Comparison of ENCODE assay signal across 11 mouse cellular contexts in genomic region chr8:111820018-111820417, GRCm38 (mm10). TPM values are rescaled to one million over a fixed set of nuclear protein-coding genes. Genes with fewer than 3 reads are reported as not detected.
DNase-seq lines count a peak whose midpoint lies in the region; ATAC-seq lines count a peak whose summit lies in the region.
"Had no signal": no experiment of that assay in that cellular context is flagged by ENCODE, and none has a peak within 500 bp of the region (broad histone marks: within the 10 kb centered on the region; RNA-seq: fewer than 3 reads in every experiment).

No protein-coding gene starts in this region.

- no peak overlapping the region for H3K9ac ChIP-seq in heart, embryonic 14.5 days (ENCODE audit: low read length)
- H3K9ac ChIP-seq in kidney, embryonic 14.5 days (ENCODE audit: low read depth, low read length): no peak overlapping the region
- H3K9ac ChIP-seq in stomach, embryonic 16.5 days (ENCODE audit: low read length): no peak overlapping the region
- no peak overlapping the region for H3K9ac ChIP-seq in forebrain, embryonic 13.5 days
- H3K9ac ChIP-seq: liver, embryonic 15.5 days had no signal

- no peak for ATAC-seq in heart, embryonic 14.5 days (ENCODE audit: insufficient number of reproducible peaks, insufficient read depth, low FRiP score, low read depth)
- no peak for ATAC-seq in kidney, embryonic 14.5 days (ENCODE audit: low FRiP score, low TSS enrichment)
- ATAC-seq in stomach, embryonic 16.5 days (ENCODE audit: insufficient read depth, low FRiP score): no peak
- ATAC-seq in forebrain, embryonic 13.5 days: no peak
- ATAC-seq: Patski had no signal

- no peaks in the 10 kb centered on the region for H3K9me3 ChIP-seq in heart, embryonic 14.5 days (ENCODE audit: control insufficient read depth, low read length)
- H3K9me3 ChIP-seq in heart, embryonic 10.5 days: no peaks in the 10 kb centered on the region
- no peaks in the 10 kb centered on the region for H3K9me3 ChIP-seq in kidney, embryonic 14.5 days (ENCODE audit: control insufficient read depth, low read length)
- no peaks in the 10 kb centered on the region for H3K9me3 ChIP-seq in stomach, embryonic 16.5 days (replicated peaks; ENCODE audit: control insufficient read depth, low read length)
- H3K9me3 ChIP-seq in forebrain, embryonic 13.5 days (replicated peaks): no peaks in the 10 kb centered on the region
- H3K9me3 ChIP-seq: liver, embryonic 15.5 days had no signal

- H3K27me3 ChIP-seq in heart, embryonic 14.5 days (ENCODE audit: control insufficient read depth, insufficient read depth, low read length): no peaks in the 10 kb centered on the region
- no peaks in the 10 kb centered on the region for H3K27me3 ChIP-seq in heart, embryonic 10.5 days (ENCODE audit: insufficient read depth, poor library complexity, severe bottlenecking)
- H3K27me3 ChIP-seq in kidney, embryonic 14.5 days (ENCODE audit: control insufficient read depth, insufficient read depth, low read length): no peaks in the 10 kb centered on the region
- no peaks in the 10 kb centered on the region for H3K27me3 ChIP-seq in stomach, embryonic 16.5 days (ENCODE audit: control insufficient read depth, insufficient read depth, low read length)
- no peaks in the 10 kb centered on the region for H3K27me3 ChIP-seq in forebrain, embryonic 13.5 days
- H3K27me3 ChIP-seq: liver, embryonic 15.5 days; Patski had no signal

- peaks cover 0 to 20% of the 10 kb centered on the region in 2 experiments; a peak in 2 of 4 replicates for H3K4me1 ChIP-seq in heart, embryonic 14.5 days (ENCODE audit: control insufficient read depth in 2 of 2, insufficient read depth in 2 of 2, low read length in 2 of 2)
- peaks cover 11% of the 10 kb centered on the region; the same call in 1 of the 2 replicates for H3K4me1 ChIP-seq in heart, embryonic 10.5 days
- no peaks in the 10 kb centered on the region for H3K4me1 ChIP-seq in kidney, embryonic 14.5 days (ENCODE audit: control insufficient read depth, insufficient read depth, low read length)
- no peaks in the 10 kb centered on the region for H3K4me1 ChIP-seq in stomach, embryonic 16.5 days (ENCODE audit: control insufficient read depth, insufficient read depth, low read length)
- H3K4me1 ChIP-seq in forebrain, embryonic 13.5 days: no peaks in the 10 kb centered on the region
- H3K4me1 ChIP-seq: liver, embryonic 15.5 days had no signal

- H3K4me3 ChIP-seq in heart, embryonic 14.5 days (ENCODE audit: control insufficient read depth in 1 of 2, insufficient read depth in 1 of 2, low read depth in 1 of 2, low read length in 2 of 2): no peak overlapping the region
- no peak overlapping the region for H3K4me3 ChIP-seq in heart, embryonic 10.5 days
- H3K4me3 ChIP-seq in kidney, embryonic 14.5 days (ENCODE audit: low read length): no peak overlapping the region
- H3K4me3 ChIP-seq in stomach, embryonic 16.5 days (replicated peaks; ENCODE audit: low read length): no peak overlapping the region
- no peak overlapping the region for H3K4me3 ChIP-seq in forebrain, embryonic 13.5 days
- H3K4me3 ChIP-seq: liver, embryonic 15.5 days had no signal

- peak overlapping the region; percentile 18 to 61; a peak in 3 of 4 replicates for H3K27ac ChIP-seq in heart, embryonic 14.5 days (replicated peaks in 1 of 2; ENCODE audit: control insufficient read depth in 1 of 2, insufficient read depth in 1 of 2, low read depth in 2 of 2, low read length in 2 of 2)
- H3K27ac ChIP-seq in heart, embryonic 10.5 days: no peak overlapping the region
- H3K27ac ChIP-seq in kidney, embryonic 14.5 days (ENCODE audit: low read depth, low read length): peak overlapping the region; percentile 42; the same call in 1 of the 2 replicates
- peak overlapping the region; percentile 69; the same call in 1 of the 2 replicates for H3K27ac ChIP-seq in stomach, embryonic 16.5 days (ENCODE audit: low read length)
- H3K27ac ChIP-seq in forebrain, embryonic 13.5 days: no peak overlapping the region
- H3K27ac ChIP-seq: liver, embryonic 15.5 days had no signal

- H3K36me3 ChIP-seq in heart, embryonic 14.5 days (ENCODE audit: control insufficient read depth, insufficient read depth, low read length): peaks cover 56% of the 10 kb centered on the region
- H3K36me3 ChIP-seq in heart, embryonic 10.5 days: peaks cover 57% of the 10 kb centered on the region
- peaks cover 37% of the 10 kb centered on the region for H3K36me3 ChIP-seq in kidney, embryonic 14.5 days (ENCODE audit: control insufficient read depth, insufficient read depth, low read length)
- peaks cover 9% of the 10 kb centered on the region for H3K36me3 ChIP-seq in stomach, embryonic 16.5 days (ENCODE audit: control insufficient read depth, insufficient read depth, low read length)
- H3K36me3 ChIP-seq in forebrain, embryonic 13.5 days (ENCODE audit: poor library complexity, severe bottlenecking): peaks cover 57% of the 10 kb centered on the region

- no peak for DNase-seq in heart, embryonic 10.5 days (ENCODE audit: low spot score)
- peak; percentile 42 for DNase-seq in lung, postnatal 10 days
- DNase-seq in lung, postnatal 36 days: no peak
- DNase-seq: cerebellum, adult 9-11 months; layer of hippocampus, postnatal 36 days had no signal

- 70% methylated on average over 12 of the region's 12 CpGs for WGBS in heart, embryonic 14.5 days
- WGBS in heart, embryonic 10.5 days: 86% methylated on average over 12 of the region's 12 CpGs
- 83% methylated on average over 12 of the region's 12 CpGs for WGBS in kidney, embryonic 14.5 days
- WGBS in stomach, embryonic 16.5 days: 90% methylated on average over 12 of the region's 12 CpGs
- WGBS in forebrain, embryonic 13.5 days: 92% methylated on average over 12 of the region's 12 CpGs

- H3K4me2 ChIP-seq in heart, embryonic 14.5 days (ENCODE audit: low read length): no peak overlapping the region
- no peak overlapping the region for H3K4me2 ChIP-seq in kidney, embryonic 14.5 days (replicated peaks; ENCODE audit: low read depth, low read length)
- no peak overlapping the region for H3K4me2 ChIP-seq in stomach, embryonic 16.5 days (ENCODE audit: low read depth, low read length)
- H3K4me2 ChIP-seq in forebrain, embryonic 13.5 days: no peak overlapping the region
- H3K4me2 ChIP-seq: liver, embryonic 15.5 days had no signal

RNA-seq across cellular contexts. Expression of gene Cfdp1, which starts 34.1 kb away (rescaled TPM):
- 110 TPM in 2 replicates for polyA plus RNA-seq in heart, embryonic 14.5 days (2014; fragmentation: Nextera tagmentation; extraction: Ambion mirVana)
- 155 and 217 TPM in 2 replicates for polyA plus RNA-seq in heart, embryonic 10.5 days (2016; fragmentation: Nextera tagmentation; extraction: Ambion mirVana)
- 221 and 289 TPM in 2 replicates for polyA plus RNA-seq in kidney, embryonic 14.5 days (2014; fragmentation: Nextera tagmentation; extraction: Ambion mirVana)
- polyA plus RNA-seq in stomach, embryonic 16.5 days (2015; fragmentation: Nextera tagmentation; extraction: Ambion mirVana): 179 and 197 TPM in 2 replicates
- 184 and 193 TPM in 2 replicates for polyA plus RNA-seq in forebrain, embryonic 13.5 days (2015; fragmentation: Nextera tagmentation; extraction: Ambion mirVana)

RNA-seq across cellular contexts. Expression of gene Tmem170, which starts 56.5 kb away (rescaled TPM):
- polyA plus RNA-seq in heart, embryonic 14.5 days (2014; fragmentation: Nextera tagmentation; extraction: Ambion mirVana): 4.3 and 4.5 TPM in 2 replicates
- polyA plus RNA-seq in heart, embryonic 10.5 days (2016; fragmentation: Nextera tagmentation; extraction: Ambion mirVana): 5.1 and 7.4 TPM in 2 replicates
- 10.6 and 11.7 TPM in 2 replicates for polyA plus RNA-seq in kidney, embryonic 14.5 days (2014; fragmentation: Nextera tagmentation; extraction: Ambion mirVana)
- polyA plus RNA-seq in stomach, embryonic 16.5 days (2015; fragmentation: Nextera tagmentation; extraction: Ambion mirVana): 9.5 and 10.6 TPM in 2 replicates
- 6.7 and 6.8 TPM in 2 replicates for polyA plus RNA-seq in forebrain, embryonic 13.5 days (2015; fragmentation: Nextera tagmentation; extraction: Ambion mirVana)

Comparison
In these comparisons a context has a peak if more than half of its experiments do, and no peak if none do; other contexts are left out.
1. H3K27ac ChIP-seq: peak in heart, embryonic 14.5 days (2 of 2), kidney, embryonic 14.5 days (single experiment) and stomach, embryonic 16.5 days (single experiment); none in heart, embryonic 10.5 days (single experiment) and forebrain, embryonic 13.5 days (single experiment).